Mouse (Mus musculus) kidney, adult 18-20 months (tissue): Measurements from ENCODE around the gene Efnb2.

ENCODE experiments used
- DNase-seq: peaks from one replicate; pipeline ENCODE4 v3.0.0; 2021

Gene Efnb2

GRCm38 (mm10) chr8:8661103-8661758 lies at the start of gene Efnb2:
Efnb2 (minus strand) TSS chr8:8661242.
- peak; percentile 98 for DNase-seq

- no peak for DNase-seq
Observed at GRCm38 (mm10) chr8:8704813-8705212, 43.8 kb upstream of the Efnb2 start.

GRCm38 (mm10) chr8:8703668-8704067 lies 42.6 kb upstream of the Efnb2 start:
- DNase-seq = no peak

GRCm38 (mm10) chr8:8700821-8701220 lies 39.8 kb upstream of the Efnb2 start:
- no peak for DNase-seq

GRCm38 (mm10) chr8:8700229-8700628 lies 39.2 kb upstream of the Efnb2 start:
- no peak for DNase-seq

- DNase-seq = peak; percentile 98
Observed at GRCm38 (mm10) chr8:8690146-8691092, 29.4 kb upstream of the Efnb2 start, which contains the start of gene Arglu1. Arglu1 (minus strand) TSS chr8:8690521.

DNA sequence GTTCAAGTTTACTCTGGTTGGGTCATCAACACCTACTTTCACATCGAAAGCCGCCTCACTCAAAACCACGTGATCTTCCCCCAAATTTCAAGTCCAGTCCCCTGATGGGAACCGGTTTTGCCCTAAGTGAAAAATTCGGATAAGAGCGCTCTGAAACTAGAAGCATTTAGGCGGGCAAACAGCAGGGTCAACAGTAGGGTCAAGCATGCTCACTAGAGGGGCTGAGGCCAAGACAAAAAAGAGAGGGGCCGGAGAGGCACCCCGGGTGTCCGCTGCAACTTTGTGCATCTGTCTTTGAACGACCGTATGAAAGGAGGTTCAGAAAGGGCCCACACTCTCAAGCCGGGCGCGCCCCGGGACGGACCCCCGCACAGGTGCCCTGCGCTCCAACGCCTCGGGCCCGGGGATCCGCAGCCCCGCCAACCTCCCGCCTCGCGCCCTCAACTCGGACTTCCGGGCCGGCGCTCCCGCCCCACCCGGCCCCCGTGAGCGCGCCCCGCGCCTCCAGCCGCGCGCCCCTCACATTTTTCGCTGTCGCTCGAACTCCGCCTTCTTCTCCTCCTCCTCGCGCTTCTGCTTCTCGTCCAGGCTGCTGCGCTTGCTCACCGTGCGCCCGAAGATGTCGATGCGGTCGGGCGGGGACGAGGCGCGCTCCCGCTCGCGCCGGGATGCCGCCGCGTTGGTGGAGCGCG lies 28.6 kb upstream of the Efnb2 start:
- peak; percentile 61 for DNase-seq

GRCm38 (mm10) chr8:8688823-8689453 lies 27.9 kb upstream of the Efnb2 start:
- no peak for DNase-seq

- DNase-seq = no peak
Observed at GRCm38 (mm10) chr8:8685517-8685916, 24.5 kb upstream of the Efnb2 start.

- no peak for DNase-seq
Observed at GRCm38 (mm10) chr8:8682697-8683096, 21.7 kb upstream of the Efnb2 start.

- no peak for DNase-seq
Observed at GRCm38 (mm10) chr8:8678236-8678635, 17.2 kb upstream of the Efnb2 start.

DNA sequence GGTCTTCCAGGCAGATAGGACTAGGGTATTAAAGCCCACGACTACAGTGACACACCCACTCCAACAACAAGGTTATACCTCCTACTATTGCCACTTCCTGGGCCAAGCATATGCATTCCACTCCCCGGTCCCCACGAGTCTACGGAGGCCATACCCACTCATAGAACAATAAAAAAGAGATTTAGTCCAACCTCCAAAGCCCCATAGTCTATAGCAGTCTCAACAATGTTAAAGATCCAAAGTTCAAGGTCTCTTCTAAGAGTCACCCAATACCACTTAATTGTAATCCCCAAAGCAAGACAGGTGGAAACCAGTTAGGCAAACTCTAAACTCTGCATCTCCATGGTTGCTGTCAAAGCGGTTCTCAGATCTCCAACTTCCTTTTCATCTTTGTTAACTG lies 13.8 kb upstream of the Efnb2 start:
- DNase-seq = no peak

DNA sequence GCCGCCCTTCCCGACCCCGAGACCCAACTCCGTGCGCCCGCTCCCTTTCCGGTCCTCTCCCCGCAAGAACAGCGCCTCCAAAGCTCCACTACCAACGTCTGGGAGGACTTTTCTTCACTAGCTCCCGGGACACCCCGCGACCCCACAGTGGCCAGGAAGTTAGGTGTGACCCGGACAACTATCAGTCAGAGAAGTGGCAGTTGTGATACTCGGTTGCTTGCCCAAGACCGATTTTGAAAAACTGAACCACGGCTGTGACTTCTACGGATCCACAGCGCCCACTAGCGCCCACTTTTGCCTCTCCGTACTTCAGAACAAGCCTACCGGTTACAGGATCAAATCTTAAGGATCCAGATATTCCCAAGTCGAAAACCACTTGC lies 707 bp upstream of the Efnb2 start:
- peak; percentile 94 for DNase-seq

- DNase-seq = no peak
Observed at GRCm38 (mm10) chr8:8660307-8661098, 539 bp downstream of the Efnb2 start.

GRCm38 (mm10) chr8:8659503-8660306 lies 1.3 kb downstream of the Efnb2 start:
- peak; percentile 43 for DNase-seq

DNA sequence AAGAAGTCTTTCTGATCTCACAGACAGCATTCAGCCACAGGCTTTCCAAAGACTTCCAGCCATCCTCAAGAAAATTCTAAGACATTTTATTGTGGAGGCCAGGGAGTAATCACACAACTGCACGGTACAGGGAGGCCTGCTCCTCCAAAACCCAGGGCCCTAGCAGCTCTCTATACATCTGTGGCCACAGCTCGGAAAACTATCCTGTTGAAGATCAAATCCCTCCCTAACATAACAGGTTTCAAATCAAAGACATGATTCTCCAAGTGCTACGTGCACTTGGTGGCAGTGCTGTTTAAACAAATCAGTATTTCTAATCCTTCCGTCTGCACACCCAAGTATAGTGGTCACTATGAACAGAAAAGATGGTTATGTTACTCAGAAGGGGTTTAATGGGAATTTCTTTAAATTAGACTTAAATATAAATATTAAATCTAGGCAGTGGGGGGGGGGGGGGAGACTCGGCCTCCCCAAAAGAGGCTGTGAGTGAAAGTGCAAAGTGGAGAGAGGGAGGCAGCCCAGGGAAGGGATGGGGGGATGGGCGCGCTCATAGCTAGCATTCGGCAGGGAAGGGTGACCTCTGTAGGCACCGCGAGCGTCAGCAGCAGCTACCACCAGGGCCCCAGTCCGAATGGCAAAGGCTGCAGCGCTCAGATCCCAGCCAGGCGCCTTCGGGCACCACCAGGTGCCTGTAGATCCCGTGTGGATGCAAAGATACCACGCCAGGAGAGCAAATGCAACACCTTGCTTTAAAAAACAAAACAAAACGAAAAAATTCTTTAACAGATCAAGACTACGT lies 2.4 kb downstream of the Efnb2 start:
- peak; percentile 79 for DNase-seq

DNA sequence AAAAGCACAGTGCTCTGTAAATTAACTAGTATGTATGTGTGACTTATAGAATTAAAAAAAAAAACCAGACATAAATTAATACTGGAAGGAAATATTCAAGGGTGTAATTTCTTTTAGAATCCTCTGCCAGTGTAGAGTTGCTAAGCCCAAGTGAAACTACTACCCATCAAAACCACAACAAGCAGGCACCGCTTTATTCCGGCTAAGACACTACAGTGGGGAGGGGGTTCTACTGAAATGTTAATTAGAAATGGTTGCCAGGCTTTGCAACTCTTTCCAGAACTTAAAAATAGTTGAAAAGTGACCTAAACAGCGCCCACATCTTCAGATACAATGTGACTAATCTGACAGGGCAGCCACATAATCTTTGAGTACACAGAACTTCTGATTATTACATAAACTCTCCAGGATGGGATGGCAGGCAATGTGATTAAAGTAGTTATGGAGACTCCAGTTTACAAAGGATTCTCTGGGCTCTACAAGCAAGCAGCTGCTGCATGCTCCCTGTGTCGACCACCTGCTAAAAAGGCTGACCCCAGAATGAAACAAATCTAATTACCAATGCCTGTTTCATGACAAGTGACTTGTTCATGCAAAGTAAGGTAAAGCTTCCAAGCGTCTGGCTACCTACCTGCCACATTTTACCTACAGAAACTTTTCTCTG lies 3.2 kb downstream of the Efnb2 start:
- DNase-seq = no peak

GRCm38 (mm10) chr8:8656578-8657441 lies 4.2 kb downstream of the Efnb2 start:
- DNase-seq = no peak
